Mouse (Mus musculus) CH12.LX (cell line): ENCODE data around the gene Tmem262. TPM values are rescaled to one million over a fixed set of nuclear protein-coding genes. Genes with fewer than 3 reads are reported as not detected.

Experiments used
- DNase-seq: peaks from one replicate; pipeline ENCODE4 v3.0.0-alpha.2; 2013; ENCODE audit errors: extremely low read depth
- H3K27ac ChIP-seq: 2 replicates; pipeline ENCODE4 v1.5.1; 2012; ENCODE audit warnings: low read depth, mild to moderate bottlenecking, control low read depth, moderate library complexity; ENCODE audit not compliant: insufficient read depth
- H3K27me3 ChIP-seq: replicated peaks from 2 replicates; pipeline ENCODE3; 2012; ENCODE audit warnings: inconsistent platforms
- H3K36me3 ChIP-seq, 2 experiments: replicated peaks in 1 of 2; 2 replicates each; pipeline versions ENCODE3 to v1.6.1; 2012; ENCODE audit warnings: inconsistent platforms in 1 of 2, low read length in 1 of 2, mild to moderate bottlenecking in 1 of 2, mixed read lengths in 1 of 2, moderate library complexity in 1 of 2; ENCODE audit not compliant: control insufficient read depth in 1 of 2, insufficient read depth in 1 of 2
- H3K4me1 ChIP-seq, 2 experiments: 2 replicates each; pipeline ENCODE4 v1.6.1; 2012; ENCODE audit warnings: inconsistent platforms in 1 of 2, moderate library complexity in 1 of 2; ENCODE audit not compliant: insufficient read depth in 2 of 2, control insufficient read depth in 1 of 2
- H3K4me2 ChIP-seq: 2 replicates; pipeline ENCODE4 v1.6.1; 2012; ENCODE audit warnings: low read depth, mild to moderate bottlenecking, control low read depth; ENCODE audit not compliant: poor library complexity, insufficient read depth, severe bottlenecking
- H3K4me3 ChIP-seq, 3 experiments: fragments of 150-350 bp in 1 of 3; sonication (generic) in 1 of 3; replicated peaks in 1 of 3; 2 replicates each; pipeline versions ENCODE3 to v1.5.1; 2011 to 2012; ENCODE audit warnings: low read depth in 2 of 3, low read length in 2 of 3, mild to moderate bottlenecking in 2 of 3, moderate library complexity in 2 of 3, control low read depth in 1 of 3, improper control_type of control experiment in 1 of 3, inconsistent platforms in 1 of 3, mixed read lengths in 1 of 3; ENCODE audit not compliant: poor library complexity in 1 of 3
- H3K79me2 ChIP-seq: replicated peaks from 2 replicates; pipeline ENCODE4 v1.6.1; 2012; ENCODE audit warnings: mild to moderate bottlenecking, moderate library complexity; ENCODE audit not compliant: control insufficient read depth, poor library complexity, insufficient read depth, severe bottlenecking; ENCODE audit errors: extremely low read depth
- H3K9ac ChIP-seq: 2 replicates; pipeline ENCODE4 v1.6.1; 2012; ENCODE audit warnings: low read depth, mild to moderate bottlenecking, control low read depth, moderate library complexity; ENCODE audit not compliant: insufficient read depth
- H3K9me3 ChIP-seq: replicated peaks from 2 replicates; pipeline ENCODE3; 2012; ENCODE audit warnings: low read length, inconsistent platforms, mixed read lengths
- CHD1 ChIP-seq: IDR thresholded peaks from 2 replicates; pipeline ENCODE4 v1.6.1; 2012; ENCODE audit warnings: low read depth, low read length, improper control_type of control experiment, inconsistent platforms
- CHD2 ChIP-seq: IDR thresholded peaks from 2 replicates; pipeline ENCODE4 v1.6.1; 2011; ENCODE audit warnings: low read length, improper control_type of control experiment
- ELF1 ChIP-seq: IDR thresholded peaks from 2 replicates; pipeline ENCODE4 v1.6.1; 2014; ENCODE audit warnings: low read depth, mild to moderate bottlenecking, inconsistent platforms, low read length, improper control_type of control experiment
- EP300 ChIP-seq: IDR thresholded peaks from 2 replicates; pipeline ENCODE4 v1.6.1; 2011; ENCODE audit warnings: low read length, improper control_type of control experiment
- ETS1 ChIP-seq: conservative IDR thresholded peaks from 2 replicates; pipeline ENCODE4 v1.6.1; 2012; ENCODE audit warnings: low read depth, mild to moderate bottlenecking, inconsistent platforms, low read length, improper control_type of control experiment, moderate library complexity
- HCFC1 ChIP-seq: IDR thresholded peaks from 2 replicates; pipeline ENCODE4 v1.6.1; 2012; ENCODE audit warnings: low read depth, mild to moderate bottlenecking, inconsistent platforms, low read length, improper control_type of control experiment
- JUND ChIP-seq: conservative IDR thresholded peaks from 2 replicates; pipeline ENCODE4 v1.6.1; 2011; ENCODE audit warnings: low read depth, low read length, improper control_type of control experiment
- MAFK ChIP-seq: IDR thresholded peaks from 2 replicates; pipeline ENCODE4 v1.6.1; 2011; ENCODE audit warnings: low read length, improper control_type of control experiment; ENCODE audit not compliant: insufficient replicate concordance
- NRF1 ChIP-seq: IDR thresholded peaks from 2 replicates; pipeline ENCODE4 v1.6.1; 2014; ENCODE audit warnings: low read depth, mild to moderate bottlenecking, inconsistent platforms, low read length, improper control_type of control experiment, moderate library complexity
- POLR2A ChIP-seq: IDR thresholded peaks from 2 replicates; pipeline ENCODE4 v1.6.1; 2011; ENCODE audit warnings: low read depth, mild to moderate bottlenecking, improper control_type of control experiment, low read length
- SIN3A ChIP-seq: IDR thresholded peaks from 2 replicates; pipeline ENCODE4 v1.6.1; 2012; ENCODE audit warnings: low read length, improper control_type of control experiment, inconsistent platforms
- SMC3 ChIP-seq: IDR thresholded peaks from 2 replicates; pipeline ENCODE4 v1.6.1; 2011; ENCODE audit warnings: low read depth, low read length, improper control_type of control experiment
- ZMIZ1 ChIP-seq: IDR thresholded peaks from 2 replicates; pipeline ENCODE4 v1.6.1; 2012; ENCODE audit warnings: low read depth, mild to moderate bottlenecking, inconsistent platforms, low read length, improper control_type of control experiment
- ZNF384 ChIP-seq: IDR thresholded peaks from 2 replicates; pipeline ENCODE4 v1.6.1; 2012; ENCODE audit warnings: low read depth, low read length, improper control_type of control experiment, inconsistent platforms
- dilution Hi-C: fragments of 300-500 bp; cut with MboI; formaldehyde crosslinking; loops from 2 replicates; pipeline ENCODE4 v1.14.3; 2020; ENCODE audit warnings: low sequenced_read_pairs; ENCODE audit not compliant: extremely low pct_unique_long_range_greater_than_20kb, extremely low pct_ligation_motif_present
- in situ Hi-C: fragments of 300-500 bp; cut with MboI; formaldehyde crosslinking; loops from 3 replicates; pipeline ENCODE4 v1.14.3; 2019; ENCODE audit warnings: low sequenced_read_pairs, low pct_ligation_motif_present, low pct_unique_long_range_greater_than_20kb, mixed read lengths
- polyA plus RNA-seq: library from polyadenylated mRNA; unstranded; fragments of >175 nt; gene quantifications from 2 replicates; pipeline ENCODE4 v1.2.1, GENCODE M21; 2012; ENCODE audit warnings: low read depth; ENCODE audit not compliant: insufficient read length
- total RNA-seq, 2 experiments: library from RNA; depleted of rRNA; stranded (reverse); fragments of 300-350 nt in 1 of 2; fragments of >200 nt in 1 of 2; gene quantifications; 2 replicates each; pipeline ENCODE4 v1.2.3; 2012 to 2014

The Tmem262 gene
- total and polyA plus RNA-seq, 3 experiments = not detected

- Histone ChIP-seq H3K9me3 (no peaks in the 10 kb centered on the region), H3K4me1 (peaks cover 11 to 35% of the 10 kb centered on the region in 2 experiments; a peak in 3 of 4 replicates), H3K36me3 (peaks cover 32 to 68% of the 10 kb centered on the region in 2 experiments), H3K27ac (no peak overlapping the region), H3K27me3 (no peaks in the 10 kb centered on the region), H3K9ac (no peak overlapping the region), H3K79me2 (peaks cover 14% of the 10 kb centered on the region), H3K4me2 (no peak overlapping the region), H3K4me3 (no peak overlapping the region)
- TF ChIP-seq SMC3 (no peak), POLR2A (no peak), ETS1 (no peak)
- dilution Hi-C loops (no loop called here), in situ Hi-C loops (no loop called here)
- no peak for DNase-seq
Measured at GRCm38 (mm10) chr19:6113116-6113515, 33.3 kb downstream of the Tmem262 start.

GRCm38 (mm10) chr19:6116113-6116850, 36.4 kb downstream of the Tmem262 start:
- TF ChIP-seq ZMIZ1 = no peak
- no peak for TF ChIP-seq NRF1
- TF ChIP-seq EP300 = no peak
- no peak for TF ChIP-seq JUND
- no peak for TF ChIP-seq SMC3
- no peak for TF ChIP-seq HCFC1
- TF ChIP-seq ZNF384 = no peak
- TF ChIP-seq ETS1 = no peak
- no peak for TF ChIP-seq CHD1
- no peak for TF ChIP-seq POLR2A
- TF ChIP-seq CHD2 = no peak
- Histone ChIP-seq H3K36me3 (peaks cover 32 to 72% of the 10 kb centered on the region in 2 experiments), H3K9ac (peak overlapping the region; percentile 74; the same call in 1 of the 2 replicates), H3K27ac (no peak overlapping the region), H3K9me3 (no peaks in the 10 kb centered on the region), H3K79me2 (peaks cover 14% of the 10 kb centered on the region), H3K4me2 (peak overlapping the region; percentile 70; the same call in 1 of the 2 replicates), H3K4me1 (peaks cover 11 to 46% of the 10 kb centered on the region in 2 experiments; a peak in 3 of 4 replicates), H3K27me3 (no peaks in the 10 kb centered on the region), H3K4me3 (no peak overlapping the region)
- dilution Hi-C loops (no loop called here), in situ Hi-C loops (no loop called here)
- DNase-seq = no peak

GRCm38 (mm10) chr19:6117346-6117985, 37.6 kb downstream of the Tmem262 start:
- peak overlapping the region; percentile 70 for H3K4me2 ChIP-seq
- peaks cover 11 to 43% of the 10 kb centered on the region in 2 experiments; a peak in 3 of 4 replicates for H3K4me1 ChIP-seq
- peak overlapping the region; percentile 78 to 90 (median 84) for H3K4me3 ChIP-seq
- no peaks in the 10 kb centered on the region for H3K9me3 ChIP-seq
- H3K27me3 ChIP-seq = no peaks in the 10 kb centered on the region
- H3K27ac ChIP-seq = peak overlapping the region; percentile 94
- TF ChIP-seq ELF1 (0 out of 2 replicates have a peak, but pooled peaks have one; percentile 15), MAFK (no peak), SIN3A (no peak; the same call in 1 of the 2 replicates)
- peaks cover 14% of the 10 kb centered on the region for H3K79me2 ChIP-seq
- dilution Hi-C loops = no loop called here
- no peak for DNase-seq
- H3K36me3 ChIP-seq = peaks cover 36 to 72% of the 10 kb centered on the region in 2 experiments
- peak overlapping the region; percentile 74 for H3K9ac ChIP-seq
- in situ Hi-C loops = no loop called here
